Mouse (Mus musculus) testis, adult 2 months (tissue): ENCODE measurements around the gene Creb5.

ENCODE experiments used
- CTCF ChIP-seq: fragments of 200-500 bp; IDR thresholded peaks from 2 replicates; pipeline ENCODE4 v1.5.1; 2012; ENCODE audit warnings: low read depth, mild to moderate bottlenecking, inconsistent platforms, low read length, moderate library complexity; ENCODE audit not compliant: control insufficient read depth, insufficient read depth, insufficient replicate concordance
- POLR2A ChIP-seq: fragments of 200-500 bp; IDR thresholded peaks from 2 replicates; pipeline ENCODE4 v1.6.1; 2012; ENCODE audit warnings: low read depth, mild to moderate bottlenecking, inconsistent platforms, low read length, moderate library complexity; ENCODE audit not compliant: control insufficient read depth

- TF ChIP-seq POLR2A (no peak), CTCF (no peak)
Measured at GRCm38 (mm10) chr6:53741222-53741621, 454.2 kb downstream of the Creb5 start.
